Mouse (Mus musculus): Measurements from ENCODE around the gene Pyurf.

- no peak for TF ChIP-seq CTCF (IDR thresholded peaks at IDR 0.05; ENCODE audit: low read depth, low read length)
- no peak for TF ChIP-seq POLR2A (IDR thresholded peaks at IDR 0.05; ENCODE audit: insufficient read depth, low read length)
These were observed 14.8 kb upstream of the Pyurf start for GRCm38 (mm10) chr6:57706721-57707120.
